Mouse (Mus musculus) kidney, postnatal 0 days (tissue): ENCODE measurements around the gene Ctnnbip1. TPM values are rescaled to one million over a fixed set of nuclear protein-coding genes. Genes with fewer than 3 reads are reported as not detected.
A peak's percentile ranks its signal among the peaks of the same experiment; 100 is the strongest.

Experiments
- ATAC-seq: fragments of 200-750 bp; cut with Nextera tagmentation; replicated peaks from 2 replicates; pipeline ENCODE4 v1.8.0; 2017; ENCODE audit warnings: low read depth, moderate number of reproducible peaks, moderate TSS enrichment, moderate library complexity; ENCODE audit not compliant: low FRiP score
- DNase-seq: peaks from one replicate; pipeline ENCODE4 v3.0.0-alpha.2; 2016; ENCODE audit warnings: low spot score
- H3K27ac ChIP-seq: fragments of 300-500 bp; sonication (generic); 2 replicates; pipeline ENCODE4 v1.5.1; 2014; ENCODE audit warnings: mild to moderate bottlenecking
- H3K27me3 ChIP-seq: fragments of 300-500 bp; sonication (generic); 2 replicates; pipeline ENCODE4 v1.6.1; 2014; ENCODE audit warnings: low read length, mixed read lengths; ENCODE audit not compliant: insufficient read depth
- H3K36me3 ChIP-seq: fragments of 300-500 bp; sonication (generic); 2 replicates; pipeline ENCODE4 v1.6.1; 2014; ENCODE audit warnings: low read length, mixed read lengths; ENCODE audit not compliant: insufficient read depth
- H3K4me1 ChIP-seq: fragments of 300-500 bp; sonication (generic); replicated peaks from 2 replicates; pipeline ENCODE4 v1.6.1; 2014; ENCODE audit warnings: antibody characterized with exemption, low read length, mixed read lengths; ENCODE audit not compliant: insufficient read depth
- H3K4me2 ChIP-seq: fragments of 300-500 bp; sonication (generic); 2 replicates; pipeline ENCODE4 v1.6.1; 2014; ENCODE audit warnings: mild to moderate bottlenecking, low read length, moderate library complexity, mixed read lengths
- H3K4me3 ChIP-seq: fragments of 300-500 bp; sonication (generic); replicated peaks from 2 replicates; pipeline ENCODE4 v1.5.1; 2014; ENCODE audit warnings: low read depth, low read length
- H3K9ac ChIP-seq: fragments of 300-500 bp; sonication (generic); 2 replicates; pipeline ENCODE4 v1.6.1; 2014; ENCODE audit warnings: low read depth, low read length
- H3K9me3 ChIP-seq: fragments of 300-500 bp; sonication (generic); replicated peaks from 2 replicates; pipeline ENCODE4 v1.6.1; 2016; ENCODE audit warnings: low read length, inconsistent platforms, mixed read lengths
- CTCF ChIP-seq: IDR thresholded peaks from 2 replicates; pipeline ENCODE4 v1.5.1; 2016; ENCODE audit warnings: antibody characterized with exemption, low read depth, mild to moderate bottlenecking, moderate library complexity
- WGBS: fragments of 180-500 bp; shearing (Covaris S2); extraction: QIAGEN DNeasy Blood & Tissue Kit; methylation state at CpG from one replicate; pipeline ENCODE4 v1.1.7; 2014; 5-methylcytosine and 5-hydroxymethylcytosine counted together
- polyA plus RNA-seq: library from polyadenylated mRNA; unstranded; fragments of >200 nt; fragmentation: Nextera tagmentation; extraction: Ambion mirVana; gene quantifications from 2 replicates; pipeline ENCODE4 v1.2.1, GENCODE M21; 2015

Ctnnbip1 gene
- polyA plus RNA-seq, 1 experiment from 2014 or later, result 63.3 TPM

DNA sequence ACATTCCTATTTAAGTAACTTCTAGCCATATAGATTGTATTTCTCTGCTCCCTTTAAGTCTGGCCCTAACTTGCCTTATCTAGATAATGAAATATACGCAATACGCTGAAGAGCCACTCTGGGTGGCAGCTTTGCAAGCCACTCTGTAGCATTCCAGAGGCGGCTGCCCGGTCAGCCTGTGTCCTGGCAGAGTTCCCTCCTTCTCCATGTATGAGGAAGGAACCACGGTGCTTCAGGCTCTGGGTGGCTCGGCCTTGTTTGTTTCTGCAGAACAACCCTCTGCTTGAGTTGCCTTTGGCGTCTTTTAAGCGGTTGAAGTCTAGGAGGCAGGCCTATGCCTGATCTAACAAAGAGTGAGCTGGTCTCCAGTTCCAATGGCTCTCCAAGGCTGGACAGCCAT, 54.8 kb downstream of the Ctnnbip1 start:
- Histone ChIP-seq H3K36me3 (no peaks in the 10 kb centered on the region), H3K27me3 (no peaks in the 10 kb centered on the region), H3K27ac (peak overlapping the region; percentile 38), H3K4me1 (no peaks in the 10 kb centered on the region; the same call in none of the 2 replicates), H3K4me3 (no peak overlapping the region), H3K9me3 (no peaks in the 10 kb centered on the region), H3K9ac (no peak overlapping the region), H3K4me2 (no peak overlapping the region)
- DNase-seq (no peak), ATAC-seq (no peak)
- TF ChIP-seq CTCF, result no peak
- WGBS, result 62% methylated on average over 8 of the region's 8 CpGs

DNA sequence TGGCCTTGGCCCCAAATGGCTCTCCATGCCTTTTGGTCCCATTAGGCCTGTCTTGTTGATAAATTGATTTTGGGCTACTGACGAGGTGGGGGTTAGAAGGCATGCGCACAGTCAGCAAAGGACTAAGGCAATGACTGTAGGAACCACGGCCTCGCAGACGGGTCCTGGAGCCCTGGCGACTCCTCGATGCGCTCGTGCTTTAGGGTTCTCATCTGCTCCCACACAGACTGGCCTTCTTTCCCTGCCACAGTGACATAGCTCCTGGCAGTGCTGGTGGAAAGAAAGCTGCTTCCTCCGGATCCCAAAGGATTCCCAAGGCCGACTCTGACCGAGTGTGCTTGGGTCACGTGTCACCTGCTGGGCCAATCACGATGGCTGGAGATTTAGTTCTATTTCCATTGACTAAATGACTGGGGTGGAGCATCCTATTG, 56.4 kb downstream of the Ctnnbip1 start:
- DNase-seq (no peak), ATAC-seq (no peak)
- Histone ChIP-seq H3K4me2 (no peak overlapping the region), H3K9me3 (no peaks in the 10 kb centered on the region), H3K4me1 (no peaks in the 10 kb centered on the region; the same call in none of the 2 replicates), H3K4me3 (no peak overlapping the region), H3K9ac (no peak overlapping the region), H3K27me3 (no peaks in the 10 kb centered on the region), H3K36me3 (no peaks in the 10 kb centered on the region), H3K27ac (no peak overlapping the region)
- WGBS, result 71% methylated on average over 14 of the region's 14 CpGs
- no peak for TF ChIP-seq CTCF

DNA sequence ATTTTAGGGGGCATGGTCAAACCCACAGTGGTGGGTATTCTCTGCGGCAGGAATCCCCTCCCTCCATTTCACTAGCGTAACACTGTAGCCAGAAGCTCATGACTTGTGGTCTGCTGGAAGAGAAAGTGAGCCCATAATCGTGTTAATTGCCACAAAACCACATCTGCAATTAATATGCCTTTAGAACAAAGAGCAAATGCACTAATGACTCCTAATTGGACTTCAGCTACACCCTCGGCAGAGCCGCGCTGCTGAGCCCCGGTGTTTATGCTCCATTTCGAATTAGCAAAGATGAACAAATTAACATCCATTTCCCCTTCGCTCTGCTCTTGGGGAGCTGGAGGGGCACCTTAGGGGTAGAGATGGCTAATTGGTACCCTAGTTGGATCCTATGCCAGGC, 58.0 kb downstream of the Ctnnbip1 start:
- H3K4me1 ChIP-seq, result no peaks in the 10 kb centered on the region; the same call in none of the 2 replicates
- H3K36me3 ChIP-seq, result no peaks in the 10 kb centered on the region
- no peak overlapping the region for H3K27ac ChIP-seq
- H3K4me2 ChIP-seq, result no peak overlapping the region
- no peak for DNase-seq
- H3K9me3 ChIP-seq, result no peaks in the 10 kb centered on the region
- ATAC-seq, result no peak
- no peaks in the 10 kb centered on the region for H3K27me3 ChIP-seq
- no peak overlapping the region for H3K9ac ChIP-seq
- no peak overlapping the region for H3K4me3 ChIP-seq
- WGBS, result 83% methylated on average over 9 of the region's 9 CpGs
- TF ChIP-seq CTCF, result no peak

DNA sequence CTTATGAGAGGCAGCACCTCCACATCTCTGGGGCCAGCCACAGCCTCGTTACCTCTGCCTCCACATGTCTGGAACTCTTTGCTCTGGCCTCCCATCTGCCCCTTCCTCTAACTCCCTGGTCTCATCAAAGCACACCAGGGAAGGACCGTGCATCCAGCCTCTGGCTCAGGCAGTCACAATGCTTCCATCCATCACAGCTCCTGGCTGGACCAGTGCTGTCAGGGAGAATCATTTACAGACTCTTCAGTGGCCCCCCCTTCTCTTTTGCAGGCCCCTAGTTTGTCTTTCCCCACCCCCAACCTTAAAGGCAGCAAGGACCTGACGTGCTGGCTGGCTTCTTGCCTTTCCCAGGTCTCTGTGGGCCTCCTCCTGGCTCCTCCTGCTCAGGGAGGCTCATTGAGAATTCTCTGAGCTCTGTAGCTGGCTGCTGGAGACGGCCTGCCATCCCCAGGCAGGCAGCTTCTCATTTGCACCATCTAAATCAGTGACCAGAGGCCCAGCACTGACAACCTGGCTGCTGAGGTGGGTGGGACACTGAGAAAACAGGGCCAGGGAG, 59.0 kb downstream of the Ctnnbip1 start:
- Histone ChIP-seq H3K9ac (no peak overlapping the region), H3K27ac (no peak overlapping the region), H3K9me3 (no peaks in the 10 kb centered on the region), H3K36me3 (no peaks in the 10 kb centered on the region), H3K4me2 (no peak overlapping the region), H3K4me1 (no peaks in the 10 kb centered on the region; the same call in 1 of the 2 replicates), H3K27me3 (no peaks in the 10 kb centered on the region), H3K4me3 (no peak overlapping the region)
- TF ChIP-seq CTCF, result no peak
- ATAC-seq (no peak), DNase-seq (no peak)
- 20% methylated on average over 4 of the region's 4 CpGs for WGBS

DNA sequence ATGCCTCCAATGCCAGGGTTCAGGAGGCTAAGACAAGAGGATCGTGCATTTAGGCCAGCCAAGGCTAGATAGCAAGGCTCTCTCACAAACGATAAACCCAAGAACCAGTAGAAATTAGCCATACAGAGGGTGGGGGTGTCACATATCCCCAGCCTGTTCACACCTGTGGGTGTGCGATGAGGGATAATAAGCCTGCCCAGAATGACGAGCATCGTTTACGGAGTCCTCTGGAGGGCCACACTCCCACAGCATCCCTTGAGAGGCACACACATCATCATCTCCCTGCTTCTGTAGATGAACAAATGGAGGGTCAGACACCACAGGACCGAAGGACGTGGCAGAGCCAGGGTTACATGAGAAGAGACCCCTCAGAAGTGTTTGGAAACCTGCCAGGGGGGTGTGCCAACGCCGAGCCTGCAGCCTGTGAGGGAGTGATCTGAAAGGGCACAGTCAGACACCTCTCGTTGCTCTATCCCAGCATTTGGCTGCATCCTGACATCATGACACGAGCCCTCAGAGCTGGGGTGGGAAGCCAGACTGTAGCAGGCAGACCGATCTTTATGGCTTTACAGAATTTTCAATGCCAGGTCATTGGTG, 60.1 kb downstream of the Ctnnbip1 start:
- no peaks in the 10 kb centered on the region for H3K36me3 ChIP-seq
- H3K9ac ChIP-seq, result no peak overlapping the region
- no peaks in the 10 kb centered on the region for H3K27me3 ChIP-seq
- H3K4me2 ChIP-seq, result no peak overlapping the region
- ATAC-seq (no peak; the same call in 1 of the 2 replicates), DNase-seq (no peak)
- H3K4me3 ChIP-seq, result no peak overlapping the region
- TF ChIP-seq CTCF, result no peak
- no peak overlapping the region for H3K27ac ChIP-seq
- WGBS, result 44% methylated on average over 13 of the region's 13 CpGs
- no peaks in the 10 kb centered on the region for H3K9me3 ChIP-seq
- H3K4me1 ChIP-seq, result no peaks in the 10 kb centered on the region

DNA sequence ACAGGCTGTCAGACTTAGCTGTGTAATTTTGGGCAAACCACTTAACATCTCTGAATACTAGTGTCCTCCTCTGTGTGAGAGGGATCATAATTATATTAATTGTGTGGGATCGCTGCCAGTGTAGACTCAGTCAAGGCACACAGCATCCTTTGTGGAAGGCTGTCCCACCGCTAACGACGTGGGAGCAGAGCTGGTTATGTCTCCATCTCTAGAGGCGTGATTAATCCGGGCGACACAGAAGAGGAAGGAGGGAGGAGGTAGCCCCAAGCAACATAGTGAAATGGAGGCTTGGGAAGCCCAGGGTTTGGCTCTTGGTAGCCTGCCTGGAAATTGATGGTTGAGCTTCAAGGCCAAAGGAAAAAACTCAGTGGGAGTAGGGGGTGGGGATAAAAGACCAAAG, 60.8 kb downstream of the Ctnnbip1 start:
- no peak for TF ChIP-seq CTCF
- H3K4me2 ChIP-seq, result no peak overlapping the region
- no peaks in the 10 kb centered on the region for H3K36me3 ChIP-seq
- H3K4me1 ChIP-seq, result no peaks in the 10 kb centered on the region
- H3K9ac ChIP-seq, result no peak overlapping the region
- DNase-seq (no peak), ATAC-seq (no peak)
- H3K27me3 ChIP-seq, result no peaks in the 10 kb centered on the region
- H3K4me3 ChIP-seq, result no peak overlapping the region
- WGBS, result 57% methylated on average over 7 of the region's 7 CpGs
- no peak overlapping the region for H3K27ac ChIP-seq
- H3K9me3 ChIP-seq, result no peaks in the 10 kb centered on the region
